Mouse (Mus musculus): Measurements from ENCODE around the gene D430042O09Rik.
A peak's percentile ranks its signal among the peaks of the same experiment; 100 is the strongest.

GRCm38 (mm10) chr7:125707593-125708022, at the start of gene D430042O09Rik, which contains the start of gene Gtf3c1:
- no peak for TF ChIP-seq USF1 (IDR thresholded peaks at IDR 0.05; ENCODE audit: low read depth)
- TF ChIP-seq POLR2A (IDR thresholded peaks at IDR 0.05; ENCODE audit: insufficient read length, low read depth) = peak; percentile 83
